Mouse (Mus musculus): Measurements from ENCODE around the gene Armh3. TPM values are rescaled to one million over a fixed set of nuclear protein-coding genes. Genes with fewer than 3 reads are reported as not detected.

The Armh3 gene
- polyA plus RNA-seq, 1 experiment from 2014 or later: 22.1 TPM

GRCm38 (mm10) chr19:45854521-45854920 lies 143.8 kb downstream of the Armh3 start:
- Histone ChIP-seq H3K4me2 (replicated peaks) (no peak overlapping the region), H3K36me3 (no peaks in the 10 kb centered on the region), H3K4me3 (no peak overlapping the region), H3K27ac (no peak overlapping the region), H3K27me3 (no peaks in the 10 kb centered on the region), H3K4me1 (peaks cover 6% of the 10 kb centered on the region), H3K9me3 (no peaks in the 10 kb centered on the region), H3K9ac (no peak overlapping the region)
- WGBS: 65% methylated on average over 7 of the region's 7 CpGs
- ATAC-seq (ENCODE audit: low FRiP score, low read depth): no peak

GRCm38 (mm10) chr19:45847733-45848093 lies 150.6 kb downstream of the Armh3 start:
- Histone ChIP-seq H3K27me3 (no peaks in the 10 kb centered on the region), H3K27ac (peak overlapping the region; percentile 48; the same call in 1 of the 2 replicates), H3K9me3 (no peaks in the 10 kb centered on the region), H3K4me3 (no peak overlapping the region), H3K4me1 (peaks cover 15% of the 10 kb centered on the region; the same call in 1 of the 2 replicates), H3K4me2 (replicated peaks) (no peak overlapping the region), H3K36me3 (no peaks in the 10 kb centered on the region), H3K9ac (no peak overlapping the region)
- 69% methylated on average over 4 of the region's 4 CpGs for WGBS
- ATAC-seq (ENCODE audit: low FRiP score, low read depth): no peak

- Histone ChIP-seq H3K9ac (no peak overlapping the region), H3K4me3 (no peak overlapping the region), H3K27me3 (no peaks in the 10 kb centered on the region), H3K4me1 (peaks cover 15% of the 10 kb centered on the region; the same call in 1 of the 2 replicates), H3K4me2 (replicated peaks) (no peak overlapping the region), H3K9me3 (no peaks in the 10 kb centered on the region), H3K27ac (no peak overlapping the region), H3K36me3 (no peaks in the 10 kb centered on the region)
- WGBS: 75% methylated on average over 3 of the region's 3 CpGs
- no peak for ATAC-seq (ENCODE audit: low FRiP score, low read depth)
These were observed 151.1 kb downstream of the Armh3 start for GRCm38 (mm10) chr19:45847016-45847732.

GRCm38 (mm10) chr19:45844209-45844608 lies 154.1 kb downstream of the Armh3 start:
- Histone ChIP-seq H3K9ac (no peak overlapping the region), H3K4me3 (no peak overlapping the region), H3K4me2 (replicated peaks) (no peak overlapping the region), H3K27me3 (no peaks in the 10 kb centered on the region), H3K4me1 (peaks cover 15% of the 10 kb centered on the region; the same call in 1 of the 2 replicates), H3K36me3 (no peaks in the 10 kb centered on the region), H3K27ac (no peak overlapping the region), H3K9me3 (no peaks in the 10 kb centered on the region)
- WGBS: 86% methylated on average over 3 of the region's 3 CpGs
- no peak for ATAC-seq (ENCODE audit: low FRiP score, low read depth)

- H3K9ac ChIP-seq: no peak overlapping the region
- no peak overlapping the region for H3K27ac ChIP-seq
- H3K27me3 ChIP-seq: no peaks in the 10 kb centered on the region
- no peaks in the 10 kb centered on the region for H3K9me3 ChIP-seq
- H3K4me1 ChIP-seq: peaks cover 15% of the 10 kb centered on the region; the same call in 1 of the 2 replicates
- H3K4me3 ChIP-seq: no peak overlapping the region
- no peak overlapping the region for H3K4me2 ChIP-seq (replicated peaks)
- ATAC-seq (ENCODE audit: low FRiP score, low read depth): no peak
- H3K36me3 ChIP-seq: no peaks in the 10 kb centered on the region
- 51% methylated on average over 10 of the region's 10 CpGs for WGBS
These were observed 154.9 kb downstream of the Armh3 start for GRCm38 (mm10) chr19:45843424-45843823.

- no peak overlapping the region for H3K4me2 ChIP-seq (replicated peaks)
- H3K9ac ChIP-seq: no peak overlapping the region
- no peaks in the 10 kb centered on the region for H3K27me3 ChIP-seq
- no peak for ATAC-seq (ENCODE audit: low FRiP score, low read depth)
- no peaks in the 10 kb centered on the region for H3K9me3 ChIP-seq
- no peak overlapping the region for H3K4me3 ChIP-seq
- H3K27ac ChIP-seq: peak overlapping the region; percentile 56
- H3K36me3 ChIP-seq: no peaks in the 10 kb centered on the region
- H3K4me1 ChIP-seq: no peaks in the 10 kb centered on the region
- 74% methylated on average over 12 of the region's 12 CpGs for WGBS
These were observed 161.0 kb downstream of the Armh3 start for GRCm38 (mm10) chr19:45837050-45837994.

GRCm38 (mm10) chr19:45835490-45835889 lies 162.8 kb downstream of the Armh3 start:
- 87% methylated on average over 10 of the region's 10 CpGs for WGBS
- Histone ChIP-seq H3K9ac (no peak overlapping the region), H3K27ac (no peak overlapping the region), H3K4me2 (replicated peaks) (no peak overlapping the region), H3K9me3 (no peaks in the 10 kb centered on the region), H3K36me3 (no peaks in the 10 kb centered on the region), H3K4me1 (no peaks in the 10 kb centered on the region), H3K27me3 (no peaks in the 10 kb centered on the region), H3K4me3 (no peak overlapping the region)
- no peak for ATAC-seq (ENCODE audit: low FRiP score, low read depth)

GRCm38 (mm10) chr19:45833665-45834064 lies 164.6 kb downstream of the Armh3 start:
- Histone ChIP-seq H3K27me3 (no peaks in the 10 kb centered on the region), H3K4me2 (replicated peaks) (no peak overlapping the region), H3K27ac (no peak overlapping the region), H3K9me3 (no peaks in the 10 kb centered on the region), H3K36me3 (no peaks in the 10 kb centered on the region), H3K9ac (no peak overlapping the region), H3K4me3 (no peak overlapping the region), H3K4me1 (no peaks in the 10 kb centered on the region)
- no peak for ATAC-seq (ENCODE audit: low FRiP score, low read depth)
- 88% methylated on average over 10 of the region's 10 CpGs for WGBS

- no peak overlapping the region for H3K27ac ChIP-seq
- no peaks in the 10 kb centered on the region for H3K4me1 ChIP-seq
- H3K27me3 ChIP-seq: no peaks in the 10 kb centered on the region
- peaks cover 5% of the 10 kb centered on the region; the same call in 1 of the 2 replicates for H3K9me3 ChIP-seq
- H3K36me3 ChIP-seq: peaks cover 8% of the 10 kb centered on the region
- 59% methylated on average over 2 of the region's 2 CpGs for WGBS
- no peak overlapping the region for H3K4me3 ChIP-seq
- ATAC-seq (ENCODE audit: low FRiP score, low read depth): no peak
- no peak overlapping the region for H3K9ac ChIP-seq
- H3K4me2 ChIP-seq (replicated peaks): no peak overlapping the region
These were observed 167.6 kb downstream of the Armh3 start for GRCm38 (mm10) chr19:45830679-45831078.

- WGBS: 92% methylated on average over 3 of the region's 3 CpGs
- no peak overlapping the region for H3K4me2 ChIP-seq (replicated peaks)
- no peak overlapping the region for H3K4me3 ChIP-seq
- H3K9me3 ChIP-seq: peaks cover 5% of the 10 kb centered on the region; the same call in 1 of the 2 replicates
- H3K36me3 ChIP-seq: peaks cover 8% of the 10 kb centered on the region
- no peaks in the 10 kb centered on the region for H3K27me3 ChIP-seq
- no peaks in the 10 kb centered on the region for H3K4me1 ChIP-seq
- H3K9ac ChIP-seq: no peak overlapping the region
- ATAC-seq (ENCODE audit: low FRiP score, low read depth): no peak
- no peak overlapping the region for H3K27ac ChIP-seq
These were observed 170.6 kb downstream of the Armh3 start for GRCm38 (mm10) chr19:45827736-45828135.

GRCm38 (mm10) chr19:45827125-45827524 lies 171.2 kb downstream of the Armh3 start:
- 82% methylated on average over 5 of the region's 5 CpGs for WGBS
- no peak overlapping the region for H3K9ac ChIP-seq
- H3K9me3 ChIP-seq: peaks cover 5% of the 10 kb centered on the region; the same call in 1 of the 2 replicates
- H3K36me3 ChIP-seq: peaks cover 8% of the 10 kb centered on the region
- H3K27me3 ChIP-seq: no peaks in the 10 kb centered on the region
- H3K4me2 ChIP-seq (replicated peaks): no peak overlapping the region
- no peak for ATAC-seq (ENCODE audit: low FRiP score, low read depth)
- H3K27ac ChIP-seq: no peak overlapping the region
- peaks cover 2% of the 10 kb centered on the region; the same call in 1 of the 2 replicates for H3K4me1 ChIP-seq
- H3K4me3 ChIP-seq: no peak overlapping the region

GRCm38 (mm10) chr19:45826146-45826545 lies 172.1 kb downstream of the Armh3 start:
- Histone ChIP-seq H3K27me3 (no peaks in the 10 kb centered on the region), H3K4me1 (peaks cover 7% of the 10 kb centered on the region; the same call in 1 of the 2 replicates), H3K4me3 (no peak overlapping the region), H3K36me3 (peaks cover 8% of the 10 kb centered on the region), H3K9ac (no peak overlapping the region), H3K9me3 (peaks cover 5% of the 10 kb centered on the region; the same call in 1 of the 2 replicates), H3K27ac (no peak overlapping the region), H3K4me2 (replicated peaks) (no peak overlapping the region)
- WGBS: 78% methylated on average over 3 of the region's 3 CpGs
- no peak for ATAC-seq (ENCODE audit: low FRiP score, low read depth)

Measured in limb, embryonic 13.5 days (tissue).